Mouse (Mus musculus) erythroblast, embryonic 14.5 days (primary cell): ENCODE results near the gene Ppfibp1.

Experiments
- GATA1 ChIP-seq: IDR thresholded peaks from 2 replicates; pipeline ENCODE4 v1.6.1; 2012; ENCODE audit warnings: low read length, inconsistent platforms, mixed read lengths
- TAL1 ChIP-seq: IDR thresholded peaks from 3 replicates; pipeline ENCODE4 v1.6.1; 2012; ENCODE audit warnings: low read length, inconsistent platforms, mixed read lengths

DNA sequence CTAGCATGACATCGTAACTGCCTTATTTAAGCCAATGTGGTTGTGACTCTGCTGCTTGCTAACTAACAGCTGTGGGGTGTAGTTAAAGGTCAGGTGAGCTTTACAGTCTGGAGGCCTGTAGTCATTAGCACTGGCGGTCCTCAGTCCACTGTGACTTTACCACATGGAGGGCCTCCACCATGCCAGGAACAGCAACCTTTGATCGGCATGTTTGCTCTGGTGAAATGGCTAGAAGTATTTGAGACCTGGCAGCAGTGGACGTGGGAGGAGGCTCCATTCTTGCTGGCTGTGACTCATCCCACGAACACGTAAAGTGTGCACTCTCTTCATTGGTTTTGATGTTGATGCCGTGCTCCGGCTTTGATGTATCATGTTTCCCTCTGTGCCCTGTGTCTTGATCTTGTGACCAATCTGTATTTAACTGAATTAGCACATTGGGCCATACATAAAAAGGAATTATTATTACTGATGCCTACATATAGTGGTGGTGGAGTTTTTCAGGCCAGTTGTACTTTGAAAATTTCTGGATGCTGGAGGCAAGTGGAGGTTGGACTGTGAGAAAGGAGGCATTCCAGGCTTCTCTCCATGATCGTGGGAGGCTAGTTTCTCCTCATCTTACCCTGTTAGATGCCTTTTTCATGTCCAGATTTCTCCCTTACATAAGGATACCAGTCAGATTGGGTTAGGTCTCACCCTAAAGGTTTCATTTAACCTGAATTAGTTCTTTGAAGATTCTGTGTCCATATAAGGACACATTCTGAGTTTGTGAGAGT, 71.8 kb downstream of the Ppfibp1 start:
- no peak for TF ChIP-seq TAL1
- no peak for TF ChIP-seq GATA1
